Mouse (Mus musculus) T-helper 17 cell (primary cell): ENCODE data around the gene Slc11a1.

Source experiments
- in situ Hi-C, 2 experiments: fragments of 300-600 bp; cut with MboI, MseI; formaldehyde crosslinking; loops; 1 replicate in 1 of 2; 2 replicates in 1 of 2; pipeline ENCODE4 v1.15.1; 2025; ENCODE audit warnings: high pct_unique_total_duplicates in 2 of 2

Slc11a1 gene

DNA sequence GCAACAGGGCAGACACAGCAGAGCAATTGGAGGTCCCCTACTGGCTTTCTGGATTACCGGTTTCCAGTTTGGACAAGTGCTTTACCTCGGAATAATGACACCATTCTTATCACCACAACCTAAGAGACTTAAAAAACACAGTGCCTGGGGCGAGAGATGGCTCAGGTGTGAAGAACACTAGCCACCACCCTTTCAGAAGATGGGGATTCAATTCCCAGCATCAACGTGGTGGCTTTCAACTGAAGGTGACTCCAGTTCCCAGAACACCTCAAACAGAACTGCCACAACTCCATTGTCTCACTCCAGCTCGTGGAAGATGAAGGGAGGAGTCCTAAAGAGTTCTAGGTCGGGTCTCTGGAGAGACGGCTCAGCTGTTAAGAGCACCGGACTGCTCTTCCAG, 10.5 kb downstream of the Slc11a1 start:
- in situ Hi-C loops: loop anchor here (5.0 to 25.0 kb wide), 3 partner anchors 98 to 1102 kb away; partner anchors contain the start of genes Aamp (in 1 of the 2), Chpf (in 1 of the 2), Gpbar1 (in 1 of the 2) and Pnkd (in 1 of the 2)

DNA sequence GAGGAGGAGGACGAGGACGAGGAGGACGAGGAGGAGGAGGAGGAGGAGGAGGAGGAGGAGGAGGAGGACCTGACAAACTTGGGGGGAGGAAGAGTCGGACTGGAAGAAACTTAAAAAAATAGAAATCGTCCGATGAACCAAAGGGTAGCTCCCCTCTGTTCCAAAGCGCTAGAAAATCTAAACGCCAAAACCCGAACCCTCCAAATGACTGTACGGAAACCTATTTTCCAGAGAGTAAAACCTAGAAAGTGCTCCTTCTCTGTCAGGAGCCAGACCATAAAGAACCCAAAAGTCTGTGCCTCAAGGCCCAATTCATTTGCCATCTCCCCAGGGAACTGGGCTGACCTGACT, 11.3 kb downstream of the Slc11a1 start:
- in situ Hi-C loops: loop anchor here (5.0 to 25.0 kb wide), 3 partner anchors 99 to 1101 kb away; partner anchors contain the start of genes Aamp (in 1 of the 2), Chpf (in 1 of the 2), Gpbar1 (in 1 of the 2) and Pnkd (in 1 of the 2)

GRCm38 (mm10) chr1:74386714-74387385, 11.9 kb downstream of the Slc11a1 start:
- in situ Hi-C loops: loop anchor here (5.0 to 25.0 kb wide), 3 partner anchors 100 to 1100 kb away; partner anchors contain the start of genes Aamp (in 1 of the 2), Chpf (in 1 of the 2), Gpbar1 (in 1 of the 2) and Pnkd (in 1 of the 2)

GRCm38 (mm10) chr1:74387386-74387988, 12.5 kb downstream of the Slc11a1 start:
- in situ Hi-C loops: loop anchor here (5.0 to 25.0 kb wide), 3 partner anchors 100 to 1100 kb away; partner anchors contain the start of genes Aamp (in 1 of the 2), Chpf (in 1 of the 2), Gpbar1 (in 1 of the 2) and Pnkd (in 1 of the 2)

DNA sequence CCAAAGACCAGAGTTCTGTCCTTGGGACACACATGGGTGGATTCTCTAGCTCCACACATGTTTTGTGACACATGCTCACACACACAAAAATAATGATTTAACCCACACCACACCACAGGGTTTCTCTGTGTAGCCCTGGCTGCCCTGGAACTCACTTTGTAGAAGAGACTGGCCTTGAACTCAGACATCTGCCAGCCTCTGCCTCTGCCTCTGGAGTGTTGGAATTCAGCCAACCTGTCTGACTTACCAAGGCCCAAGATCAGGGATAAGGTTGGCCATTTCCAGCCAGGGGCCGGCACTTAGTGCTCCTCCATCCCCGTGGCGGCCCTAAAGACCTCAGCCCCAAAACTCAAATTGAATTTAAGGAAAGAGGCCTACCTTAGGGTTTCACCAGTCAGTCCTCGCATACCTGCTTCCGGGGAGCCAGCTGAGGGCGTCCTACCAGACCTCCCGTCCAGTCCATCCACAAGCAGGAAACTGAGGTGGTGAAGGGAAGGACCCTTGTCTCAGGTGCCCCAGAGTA, 13.5 kb downstream of the Slc11a1 start:
- in situ Hi-C loops: loop anchor here (5.0 to 25.0 kb wide), 3 partner anchors 101 to 1099 kb away; partner anchors contain the start of genes Aamp (in 1 of the 2), Chpf (in 1 of the 2), Gpbar1 (in 1 of the 2) and Pnkd (in 1 of the 2)

GRCm38 (mm10) chr1:74389831-74390286, 14.9 kb downstream of the Slc11a1 start:
- in situ Hi-C loops: loop anchor here (5.0 to 25.0 kb wide), 3 partner anchors 103 to 1097 kb away; partner anchors contain the start of genes Aamp (in 1 of the 2), Chpf (in 1 of the 2), Gpbar1 (in 1 of the 2) and Pnkd (in 1 of the 2)

DNA sequence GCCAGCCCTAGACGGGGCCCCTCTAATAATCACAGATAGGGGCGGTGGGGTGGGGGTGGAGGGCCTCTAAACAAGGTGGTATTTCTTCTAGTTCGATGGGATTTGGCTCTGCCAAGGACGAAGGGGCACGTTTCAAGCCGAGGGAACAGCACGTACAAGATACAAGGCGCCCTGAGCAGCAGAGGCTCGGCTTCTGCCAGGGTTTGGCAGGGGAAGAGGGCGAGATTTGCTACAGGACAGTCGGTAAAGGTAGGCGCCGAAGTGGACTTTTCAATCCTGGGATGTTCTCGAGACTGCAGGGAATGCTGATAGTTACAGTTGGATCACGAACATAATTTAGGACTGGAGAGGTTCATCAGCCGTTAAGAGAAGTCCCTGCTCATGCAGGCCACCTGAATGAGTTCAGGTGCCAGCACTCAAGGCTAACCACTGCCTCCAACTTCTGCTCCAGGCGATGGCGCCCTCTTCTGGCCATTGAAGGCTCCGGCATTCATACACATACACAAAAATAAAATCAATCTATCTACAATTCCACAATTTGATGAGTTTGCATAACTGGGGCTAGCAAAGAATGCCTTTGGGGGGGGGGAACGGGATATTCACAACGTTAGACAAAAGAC, 15.4 kb downstream of the Slc11a1 start:
- in situ Hi-C loops: loop anchor here (25.0 kb wide), 2 partner anchors 103 to 1097 kb away; partner anchors contain the start of genes Aamp (in 1 of the 2), Chpf (in 1 of the 2), Gpbar1 (in 1 of the 2) and Pnkd (in 1 of the 2)

- in situ Hi-C loops: loop anchor here (25.0 kb wide), 2 partner anchors 104 to 1096 kb away; partner anchors contain the start of genes Aamp (in 1 of the 2), Chpf (in 1 of the 2), Gpbar1 (in 1 of the 2) and Pnkd (in 1 of the 2)
Observed at GRCm38 (mm10) chr1:74390924-74391748, 16.1 kb downstream of the Slc11a1 start, which contains the start of gene Ctdsp1. Gene Ctdsp1 (plus strand): TSS chr1:74391509.

GRCm38 (mm10) chr1:74391844-74392441, 16.9 kb downstream of the Slc11a1 start:
- in situ Hi-C loops: loop anchor here (25.0 kb wide), 2 partner anchors 105 to 1095 kb away; partner anchors contain the start of genes Aamp (in 1 of the 2), Chpf (in 1 of the 2), Gpbar1 (in 1 of the 2) and Pnkd (in 1 of the 2)

DNA sequence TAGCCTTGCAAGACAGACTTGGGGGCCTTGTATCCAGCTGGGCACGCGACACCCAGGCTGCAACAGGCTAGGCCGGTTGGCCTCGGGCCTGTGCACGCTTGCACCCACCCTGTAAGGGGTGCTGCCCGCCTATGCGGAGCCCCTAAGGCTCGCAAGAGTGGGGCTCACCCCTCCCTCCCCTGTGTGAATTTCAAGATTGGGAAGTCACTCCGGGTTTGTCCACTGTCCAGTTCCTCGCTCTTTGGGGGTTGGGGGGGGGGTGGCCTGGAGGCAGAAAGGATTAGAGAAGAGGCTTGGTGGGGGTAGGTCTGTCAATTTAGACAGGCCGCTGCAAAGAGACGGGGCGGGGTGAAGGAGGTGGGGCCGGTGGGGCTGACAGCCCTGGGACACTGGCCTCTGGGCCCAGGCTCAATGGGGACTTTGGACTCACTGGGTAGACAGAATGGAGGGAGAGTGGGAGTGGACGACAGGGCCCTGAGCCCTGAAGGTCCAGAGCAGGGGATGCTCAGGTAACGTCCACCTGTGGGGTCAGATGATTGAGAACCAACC, 17.5 kb downstream of the Slc11a1 start:
- in situ Hi-C loops: loop anchor here (25.0 kb wide), 2 partner anchors 105 to 1095 kb away; partner anchors contain the start of genes Aamp (in 1 of the 2), Chpf (in 1 of the 2), Gpbar1 (in 1 of the 2) and Pnkd (in 1 of the 2)

DNA sequence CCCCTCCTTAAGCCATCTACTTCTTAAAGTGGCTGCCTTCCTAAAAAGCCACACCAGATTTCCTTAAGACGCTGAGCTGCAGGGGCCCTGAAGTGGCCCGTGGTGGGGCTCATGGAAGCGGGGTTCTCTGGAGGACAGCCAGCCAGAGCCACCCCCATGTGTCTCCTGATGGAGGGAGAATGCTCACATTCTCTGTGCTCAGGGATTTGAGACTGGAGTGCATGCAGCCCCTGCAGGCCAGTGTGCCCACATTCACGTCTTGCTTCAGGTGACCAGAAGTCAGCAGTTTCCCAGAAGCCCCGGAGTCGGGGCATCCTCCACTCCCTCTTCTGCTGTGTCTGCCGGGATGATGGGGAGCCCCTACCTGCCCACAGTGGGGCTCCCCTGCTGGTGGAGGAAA, 18.0 kb downstream of the Slc11a1 start:
- in situ Hi-C loops: loop anchor here (25.0 kb wide), 2 partner anchors 106 to 1094 kb away; partner anchors contain the start of genes Aamp (in 1 of the 2), Chpf (in 1 of the 2), Gpbar1 (in 1 of the 2) and Pnkd (in 1 of the 2)

- in situ Hi-C loops: loop anchor here (25.0 kb wide), 2 partner anchors 106 to 1094 kb away; partner anchors contain the start of genes Aamp (in 1 of the 2), Chpf (in 1 of the 2), Gpbar1 (in 1 of the 2) and Pnkd (in 1 of the 2)
Observed at GRCm38 (mm10) chr1:74393697-74394096, 18.7 kb downstream of the Slc11a1 start.

DNA sequence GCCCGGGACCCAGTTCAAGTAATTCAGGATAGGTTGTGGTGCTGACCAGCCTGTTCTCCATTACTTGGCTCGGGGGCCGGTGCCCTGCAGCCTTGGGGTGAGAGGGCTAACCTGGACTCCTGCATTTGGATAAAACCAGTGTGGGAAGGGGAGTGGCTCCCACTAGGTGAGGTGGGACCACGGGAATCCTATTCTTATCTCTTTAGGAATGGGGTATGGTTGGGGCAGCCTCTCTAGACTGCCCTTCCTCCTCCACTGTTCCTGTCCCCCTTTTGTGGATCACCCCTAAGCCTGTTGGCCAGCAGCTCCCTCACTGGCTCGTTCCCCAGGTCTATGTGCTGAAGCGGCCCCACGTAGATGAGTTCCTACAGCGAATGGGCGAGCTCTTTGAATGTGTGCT, 19.3 kb downstream of the Slc11a1 start:
- in situ Hi-C loops: loop anchor here (25.0 kb wide), 2 partner anchors 107 to 1093 kb away; partner anchors contain the start of genes Aamp (in 1 of the 2), Chpf (in 1 of the 2), Gpbar1 (in 1 of the 2) and Pnkd (in 1 of the 2)

GRCm38 (mm10) chr1:74394858-74395257, 19.9 kb downstream of the Slc11a1 start:
- in situ Hi-C loops: loop anchor here (25.0 kb wide), 2 partner anchors 108 to 1092 kb away; partner anchors contain the start of genes Aamp (in 1 of the 2), Chpf (in 1 of the 2), Gpbar1 (in 1 of the 2) and Pnkd (in 1 of the 2)

DNA sequence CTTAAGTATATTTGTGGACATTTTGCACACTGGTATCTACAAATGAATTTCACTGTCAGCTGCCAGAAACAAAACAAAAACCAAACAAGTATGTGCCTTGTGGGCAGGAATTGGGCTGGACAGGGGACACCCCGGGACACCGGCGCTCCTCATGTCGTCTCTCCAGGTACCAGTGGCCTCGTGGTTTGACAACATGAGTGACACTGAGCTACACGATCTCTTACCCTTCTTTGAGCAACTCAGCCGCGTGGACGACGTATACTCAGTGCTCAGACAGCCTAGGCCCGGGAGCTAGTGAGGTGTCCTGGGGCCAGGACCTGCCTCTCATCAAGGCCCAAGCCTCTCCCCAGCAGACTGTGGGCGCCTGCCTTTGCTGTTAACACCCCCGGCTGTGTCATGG, 20.3 kb downstream of the Slc11a1 start:
- in situ Hi-C loops: loop anchor here (25.0 kb wide), 2 partner anchors 108 to 1092 kb away; partner anchors contain the start of genes Aamp (in 1 of the 2), Chpf (in 1 of the 2), Gpbar1 (in 1 of the 2) and Pnkd (in 1 of the 2)

DNA sequence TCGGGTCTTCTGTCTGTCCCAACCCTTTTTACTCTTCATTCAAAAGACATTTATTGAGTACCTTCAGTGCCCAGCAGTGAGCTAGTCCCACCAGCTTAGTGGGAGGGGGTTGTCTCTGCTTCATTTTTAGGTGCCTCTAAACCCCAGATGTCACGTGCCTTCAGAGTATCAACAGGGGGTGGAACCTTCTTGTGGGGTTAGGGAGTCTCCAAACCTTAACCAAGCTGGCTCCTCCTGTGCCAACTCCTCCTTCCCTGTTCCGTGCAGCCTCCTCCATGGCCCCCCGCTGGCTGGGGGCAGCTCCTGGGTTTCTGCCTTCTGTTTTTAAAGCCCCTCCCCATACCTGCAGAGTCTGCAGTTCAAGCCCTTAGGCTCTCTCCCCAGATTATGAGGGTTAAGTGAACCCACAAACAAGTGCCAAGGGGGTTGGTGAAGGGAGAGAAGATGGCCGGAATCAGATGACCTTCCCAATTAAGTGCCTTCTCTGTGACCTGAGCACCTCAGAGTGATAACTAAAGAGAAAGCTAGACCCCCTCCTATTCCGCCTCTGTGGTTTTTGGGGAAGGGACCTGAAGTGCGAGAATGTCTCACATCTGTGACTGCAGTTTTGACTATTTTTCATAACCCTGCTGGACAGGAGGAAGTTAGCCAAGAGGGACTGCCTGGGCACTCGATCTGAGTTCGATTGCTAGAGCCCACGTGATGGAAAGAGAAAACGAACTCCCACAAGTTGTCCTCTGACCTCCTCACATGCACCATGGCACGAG, 21.6 kb downstream of the Slc11a1 start:
- in situ Hi-C loops: loop anchor here (25.0 kb wide), 2 partner anchors 109 to 1091 kb away; partner anchors contain the start of genes Aamp (in 1 of the 2), Chpf (in 1 of the 2), Gpbar1 (in 1 of the 2) and Pnkd (in 1 of the 2)
